Mouse (Mus musculus) lung, adult 2 months (tissue): ENCODE measurements around the gene Xpr1.

Experiments used
- CTCF ChIP-seq: fragments of 200-500 bp; IDR thresholded peaks from 2 replicates; pipeline ENCODE4 v1.5.1; 2011; ENCODE audit warnings: mild to moderate bottlenecking, low read length, control low read depth; ENCODE audit not compliant: insufficient read depth
- POLR2A ChIP-seq: fragments of 200-500 bp; IDR thresholded peaks from 2 replicates; pipeline ENCODE4 v1.6.1; 2011; ENCODE audit warnings: low read depth, mild to moderate bottlenecking, control low read depth, low read length, borderline replicate concordance; ENCODE audit errors: extremely low read depth

GRCm38 (mm10) chr1:155415421-155415820 is 1.8 kb downstream of the Xpr1 start:
- TF ChIP-seq CTCF (no peak), POLR2A (no peak)
